Mouse (Mus musculus) lung, adult 2 months (tissue): ENCODE measurements around the gene Eapp. TPM values are rescaled to one million over a fixed set of nuclear protein-coding genes. Genes with fewer than 3 reads are reported as not detected.
"Not testable (repeated sequence)": the region's sequence is repeated elsewhere in the genome, so short reads cannot be mapped to it uniquely, and the experiment has no call there.

Experiments
- DNase-seq: peaks from one replicate; pipeline ENCODE4 v3.0.0; 2022
- H3K4me1 ChIP-seq: fragments of 200-500 bp; 2 replicates; pipeline ENCODE4 v1.6.1; 2011; ENCODE audit warnings: low read length; ENCODE audit not compliant: control insufficient read depth, insufficient read depth
- H3K4me3 ChIP-seq: fragments of 200-500 bp; replicated peaks from 2 replicates; pipeline ENCODE3; 2011; ENCODE audit warnings: low read depth, mild to moderate bottlenecking, control low read depth, low read length; ENCODE audit errors: extremely low read depth
- CTCF ChIP-seq: fragments of 200-500 bp; IDR thresholded peaks from 2 replicates; pipeline ENCODE4 v1.5.1; 2011; ENCODE audit warnings: mild to moderate bottlenecking, low read length, control low read depth; ENCODE audit not compliant: insufficient read depth
- POLR2A ChIP-seq: fragments of 200-500 bp; IDR thresholded peaks from 2 replicates; pipeline ENCODE4 v1.6.1; 2011; ENCODE audit warnings: low read depth, mild to moderate bottlenecking, control low read depth, low read length, borderline replicate concordance; ENCODE audit errors: extremely low read depth
- WGBS: fragments of 180-500 bp; shearing (Covaris S2); methylation state at CpG from one replicate; pipeline ENCODE4 v1.1.7; 2018; 5-methylcytosine and 5-hydroxymethylcytosine counted together
- polyA plus RNA-seq: library from polyadenylated mRNA; depleted of rRNA; stranded (reverse); fragments of >200 nt; gene quantifications from 2 replicates; pipeline ENCODE4 v1.2.3, GENCODE M21; 2012; rRNA removed

Gene Eapp
- polyA plus RNA-seq: 9.5 and 10.2 TPM in 2 replicates

DNA sequence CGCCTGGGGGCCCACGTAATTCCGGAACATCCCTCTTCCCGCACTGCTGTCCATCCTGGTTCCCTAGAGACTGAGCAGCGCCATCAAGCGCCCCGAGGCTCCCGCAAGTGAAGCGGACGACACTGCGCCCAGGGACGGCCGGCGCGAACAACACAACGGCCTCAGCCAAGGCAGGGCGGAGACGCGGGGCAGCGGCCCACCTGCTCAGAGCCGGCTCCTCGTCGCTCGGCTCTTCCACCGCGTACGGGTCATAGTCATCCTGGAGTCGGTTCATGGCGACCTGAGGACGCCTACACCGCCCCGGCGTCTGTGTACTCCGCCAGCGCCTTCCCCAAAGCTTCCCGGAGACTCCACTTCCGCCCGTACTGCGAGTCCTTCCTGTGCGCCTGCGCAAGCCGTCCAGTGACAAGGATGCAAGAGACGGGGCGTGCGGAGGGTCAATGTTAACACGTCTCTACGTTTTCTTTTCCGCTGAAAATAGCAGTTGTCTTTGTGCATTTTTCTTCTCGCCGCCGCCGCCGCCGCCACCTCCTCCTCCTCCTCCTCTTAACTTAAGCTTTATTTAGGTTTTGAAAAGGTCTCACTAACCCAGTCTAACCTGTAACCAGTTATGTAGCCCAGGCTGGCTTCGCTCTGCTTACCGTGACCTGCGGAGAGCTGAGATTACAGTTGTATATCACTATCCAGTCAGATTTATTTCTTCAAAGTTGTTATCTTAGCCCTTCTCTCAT, at the start of gene Eapp:
Gene Eapp (minus strand): TSS at position 387 of the 731 bp plus-strand sequence.
- under 1% methylated on average over 57 of the region's 57 CpGs for WGBS
- peak; percentile 95 for DNase-seq
- TF ChIP-seq POLR2A: peak; percentile 93
- TF ChIP-seq CTCF: no peak
- Histone ChIP-seq H3K4me1 (no peaks in the 10 kb centered on the region), H3K4me3 (peak within 1 kb of the TSS; percentile 97)

DNA sequence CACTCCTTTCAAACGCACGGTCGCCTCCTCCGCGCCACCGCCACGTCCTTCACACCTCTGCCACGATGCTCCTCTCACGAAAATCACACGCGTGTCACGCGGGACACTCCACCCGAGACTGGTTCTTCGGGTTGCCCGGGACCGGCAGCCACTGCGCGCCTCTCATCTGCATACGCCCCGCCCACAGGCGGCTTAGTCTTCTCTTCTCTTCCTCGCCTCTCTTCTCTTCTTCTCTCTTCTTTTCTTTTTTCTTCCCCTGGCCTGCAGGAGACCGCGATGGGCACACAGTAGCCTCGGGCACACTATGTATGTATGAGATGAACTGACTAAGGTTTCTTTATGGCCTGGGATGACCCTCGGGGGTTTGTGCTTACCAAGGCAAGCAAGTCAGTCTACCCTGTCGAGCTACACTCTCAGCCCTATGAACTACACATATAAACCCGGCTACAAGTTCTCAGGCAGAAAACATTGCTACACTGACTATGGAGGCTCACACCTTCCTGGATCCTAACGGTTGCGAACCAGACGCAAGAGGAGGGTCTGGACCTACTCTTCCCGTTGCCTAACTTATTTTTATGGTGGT, 43.1 kb upstream of the Eapp start:
- not testable (repeated sequence) for H3K4me3 ChIP-seq, H3K4me1 ChIP-seq
- DNase-seq: peak; percentile 23
- 0% methylated on average over 13 of the region's 33 CpGs for WGBS

DNA sequence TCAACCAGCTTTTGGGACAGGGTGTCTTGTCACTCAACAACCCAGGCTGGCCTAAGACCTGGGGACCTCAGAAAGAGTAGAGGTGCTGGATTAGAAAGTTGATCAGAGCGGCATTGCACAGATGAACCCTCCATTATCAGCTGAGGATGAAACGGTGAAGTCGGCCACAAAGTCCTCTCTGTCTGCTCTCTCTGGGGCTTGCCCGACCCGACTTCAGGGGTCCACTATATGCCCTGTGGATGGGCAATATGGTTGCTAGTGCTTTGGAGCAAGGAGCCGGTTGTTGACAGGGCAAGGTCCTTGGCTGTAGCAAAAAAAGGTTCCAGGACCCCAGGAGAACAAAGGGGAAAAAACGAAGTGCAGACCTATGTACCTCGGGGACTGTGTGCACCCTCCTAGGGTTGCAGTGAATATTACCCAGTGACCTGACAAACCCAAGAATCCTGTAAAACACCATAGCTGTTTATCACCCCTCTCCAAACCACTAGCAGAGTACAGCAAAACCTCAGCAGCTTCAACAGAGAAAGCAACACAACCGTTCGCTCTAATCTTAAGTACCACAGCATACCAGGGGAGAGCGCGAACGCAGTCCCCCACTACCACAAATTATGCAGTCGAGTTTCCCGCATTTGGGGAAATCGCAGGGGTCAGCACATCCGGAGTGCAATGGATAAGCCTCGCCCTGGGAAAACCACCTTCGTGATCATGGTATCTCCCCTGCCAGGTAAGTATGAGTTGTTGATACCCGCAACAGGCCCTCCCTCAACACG, 42.4 kb upstream of the Eapp start:
- WGBS: no CpG with 5 or more reads among the region's 21 CpGs
- DNase-seq, H3K4me3 ChIP-seq: not testable (repeated sequence)

DNA sequence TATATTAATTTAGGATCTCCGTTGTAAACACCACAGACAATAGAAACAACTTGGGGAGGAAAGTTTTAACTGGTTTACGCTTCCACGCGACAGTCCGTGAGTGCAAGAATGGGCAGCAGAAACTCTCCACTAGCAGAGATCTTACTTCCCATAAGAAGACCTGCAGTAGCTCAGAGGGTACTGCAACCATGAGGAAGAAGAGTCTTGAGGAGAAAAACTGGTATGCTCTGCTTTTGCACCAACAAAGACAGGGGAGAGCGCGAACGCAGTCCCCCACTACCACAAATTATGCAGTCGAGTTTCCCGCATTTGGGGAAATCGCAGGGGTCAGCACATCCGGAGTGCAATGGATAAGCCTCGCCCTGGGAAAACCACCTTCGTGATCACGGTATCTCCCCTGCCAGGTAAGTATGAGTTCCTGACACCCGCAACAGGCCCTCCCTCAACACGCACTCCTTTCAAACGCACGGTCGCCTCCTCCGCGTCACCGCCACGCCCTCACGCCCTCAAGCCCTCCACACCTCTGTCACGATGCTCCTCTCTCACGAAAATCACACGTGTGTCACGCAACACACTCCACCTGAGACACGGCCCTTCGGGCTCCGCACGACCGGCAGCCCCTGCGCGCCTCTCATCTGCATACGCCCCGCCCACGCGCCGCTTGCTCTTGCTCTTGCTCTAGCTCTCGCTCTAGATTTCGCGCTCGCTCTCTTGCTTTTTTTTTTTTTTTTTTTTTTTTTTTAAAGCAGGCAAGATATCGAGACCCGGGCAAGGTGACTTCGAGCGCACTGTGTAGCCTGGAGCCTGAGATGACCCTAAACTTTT, 38.8 kb upstream of the Eapp start:
- WGBS: 0% methylated on average over 8 of the region's 49 CpGs
- TF ChIP-seq POLR2A: peak; percentile 48; the same call in 1 of the 2 replicates
- not testable (repeated sequence) for DNase-seq, H3K4me1 ChIP-seq, H3K4me3 ChIP-seq

More for the DNA sequence above, 42.4 kb upstream of the Eapp start:
- H3K4me1 ChIP-seq: not testable (repeated sequence)

DNA sequence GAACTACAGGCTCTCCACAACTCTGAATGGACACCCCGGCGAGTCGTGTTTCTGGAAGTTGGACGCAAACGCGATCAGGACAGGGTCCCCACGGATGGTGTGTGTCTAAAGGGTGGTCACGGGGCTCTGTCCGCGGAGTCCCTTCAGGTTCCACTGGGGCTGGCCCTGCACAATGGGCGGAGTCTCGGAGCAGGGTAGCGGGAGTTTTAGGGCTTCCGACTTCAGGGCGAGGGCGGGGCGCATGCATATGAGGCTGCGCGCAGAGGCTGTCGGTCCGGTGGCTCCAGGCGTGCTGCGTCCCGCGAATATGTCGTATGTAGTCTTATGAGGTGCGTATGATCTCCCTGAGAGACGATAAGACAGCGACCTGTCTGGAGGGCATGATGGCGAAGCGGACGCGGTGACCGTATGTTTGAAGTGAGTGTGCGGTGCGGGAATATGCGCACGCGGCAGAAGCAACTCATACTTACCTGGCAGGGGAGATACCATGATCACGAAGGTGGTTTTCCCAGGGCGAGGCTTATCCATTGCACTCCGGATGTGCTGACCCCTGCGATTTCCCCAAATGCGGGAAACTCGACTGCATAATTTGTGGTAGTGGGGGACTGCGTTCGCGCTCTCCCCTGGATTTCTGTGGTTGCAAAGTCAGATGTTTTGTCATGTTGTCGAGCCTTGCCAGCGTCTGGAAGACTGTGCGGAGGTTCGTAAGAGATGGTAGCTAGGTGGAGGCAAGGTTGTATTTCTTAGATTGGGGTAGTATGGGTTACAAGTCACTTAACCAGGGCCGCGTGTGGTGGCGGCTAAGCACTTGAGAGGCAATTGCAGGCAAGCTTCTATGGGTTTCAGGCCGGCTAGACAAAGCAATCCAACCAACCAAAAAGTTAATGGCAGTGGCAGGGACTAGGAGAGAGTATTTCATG, 33.7 kb upstream of the Eapp start:
- WGBS: no CpG with 5 or more reads among the region's 56 CpGs
- DNase-seq, H3K4me3 ChIP-seq, H3K4me1 ChIP-seq: not testable (repeated sequence)

DNA sequence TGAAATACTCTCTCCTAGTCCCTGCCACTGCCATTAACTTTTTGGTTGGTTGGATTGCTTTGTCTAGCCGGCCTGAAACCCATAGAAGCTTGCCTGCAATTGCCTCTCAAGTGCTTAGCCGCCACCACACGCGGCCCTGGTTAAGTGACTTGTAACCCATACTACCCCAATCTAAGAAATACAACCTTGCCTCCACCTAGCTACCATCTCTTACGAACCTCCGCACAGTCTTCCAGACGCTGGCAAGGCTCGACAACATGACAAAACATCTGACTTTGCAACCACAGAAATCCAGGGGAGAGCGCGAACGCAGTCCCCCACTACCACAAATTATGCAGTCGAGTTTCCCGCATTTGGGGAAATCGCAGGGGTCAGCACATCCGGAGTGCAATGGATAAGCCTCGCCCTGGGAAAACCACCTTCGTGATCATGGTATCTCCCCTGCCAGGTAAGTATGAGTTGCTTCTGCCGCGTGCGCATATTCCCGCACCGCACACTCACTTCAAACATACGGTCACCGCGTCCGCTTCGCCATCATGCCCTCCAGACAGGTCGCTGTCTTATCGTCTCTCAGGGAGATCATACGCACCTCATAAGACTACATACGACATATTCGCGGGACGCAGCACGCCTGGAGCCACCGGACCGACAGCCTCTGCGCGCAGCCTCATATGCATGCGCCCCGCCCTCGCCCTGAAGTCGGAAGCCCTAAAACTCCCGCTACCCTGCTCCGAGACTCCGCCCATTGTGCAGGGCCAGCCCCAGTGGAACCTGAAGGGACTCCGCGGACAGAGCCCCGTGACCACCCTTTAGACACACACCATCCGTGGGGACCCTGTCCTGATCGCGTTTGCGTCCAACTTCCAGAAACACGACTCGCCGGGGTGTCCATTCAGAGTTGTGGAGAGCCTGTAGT, 23.4 kb upstream of the Eapp start:
- DNase-seq, H3K4me3 ChIP-seq, H3K4me1 ChIP-seq: not testable (repeated sequence)
- no CpG with 5 or more reads among the region's 56 CpGs for WGBS

DNA sequence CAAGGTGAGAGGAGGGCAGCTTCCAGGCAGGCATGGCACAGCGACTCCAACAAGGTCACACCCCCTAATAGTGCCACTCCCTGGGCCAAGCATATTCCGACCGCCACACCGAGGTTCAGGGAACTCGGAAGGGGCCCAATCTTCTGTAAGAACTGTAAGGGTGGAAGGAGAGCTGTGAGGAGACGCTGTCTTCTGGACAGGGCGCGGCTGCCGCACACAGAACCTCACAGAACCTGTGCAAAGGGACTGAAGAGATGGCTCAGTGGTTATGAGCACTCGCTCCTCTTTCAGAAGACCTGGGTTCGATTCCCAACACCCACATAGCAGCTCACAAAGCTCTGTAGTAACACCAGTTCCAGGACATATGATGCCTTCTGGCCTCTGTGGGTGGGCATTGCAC, 21.8 kb upstream of the Eapp start:
- H3K4me3 ChIP-seq, H3K4me1 ChIP-seq, DNase-seq: not testable (repeated sequence)
- 71% methylated on average over 7 of the region's 11 CpGs for WGBS

DNA sequence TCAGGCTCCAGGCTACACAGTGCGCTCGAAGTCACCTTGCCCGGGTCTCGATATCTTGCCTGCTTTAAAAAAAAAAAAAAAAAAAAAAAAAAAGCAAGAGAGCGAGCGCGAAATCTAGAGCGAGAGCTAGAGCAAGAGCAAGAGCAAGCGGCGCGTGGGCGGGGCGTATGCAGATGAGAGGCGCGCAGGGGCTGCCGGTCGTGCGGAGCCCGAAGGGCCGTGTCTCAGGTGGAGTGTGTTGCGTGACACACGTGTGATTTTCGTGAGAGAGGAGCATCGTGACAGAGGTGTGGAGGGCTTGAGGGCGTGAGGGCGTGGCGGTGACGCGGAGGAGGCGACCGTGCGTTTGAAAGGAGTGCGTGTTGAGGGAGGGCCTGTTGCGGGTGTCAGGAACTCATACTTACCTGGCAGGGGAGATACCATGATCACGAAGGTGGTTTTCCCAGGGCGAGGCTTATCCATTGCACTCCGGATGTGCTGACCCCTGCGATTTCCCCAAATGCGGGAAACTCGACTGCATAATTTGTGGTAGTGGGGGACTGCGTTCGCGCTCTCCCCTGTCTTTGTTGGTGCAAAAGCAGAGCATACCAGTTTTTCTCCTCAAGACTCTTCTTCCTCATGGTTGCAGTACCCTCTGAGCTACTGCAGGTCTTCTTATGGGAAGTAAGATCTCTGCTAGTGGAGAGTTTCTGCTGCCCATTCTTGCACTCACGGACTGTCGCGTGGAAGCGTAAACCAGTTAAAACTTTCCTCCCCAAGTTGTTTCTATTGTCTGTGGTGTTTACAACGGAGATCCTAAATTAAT, 18.3 kb upstream of the Eapp start:
- peak; percentile 44 for DNase-seq
- 0% methylated on average over 7 of the region's 48 CpGs for WGBS
- not testable (repeated sequence) for H3K4me3 ChIP-seq, H3K4me1 ChIP-seq

DNA sequence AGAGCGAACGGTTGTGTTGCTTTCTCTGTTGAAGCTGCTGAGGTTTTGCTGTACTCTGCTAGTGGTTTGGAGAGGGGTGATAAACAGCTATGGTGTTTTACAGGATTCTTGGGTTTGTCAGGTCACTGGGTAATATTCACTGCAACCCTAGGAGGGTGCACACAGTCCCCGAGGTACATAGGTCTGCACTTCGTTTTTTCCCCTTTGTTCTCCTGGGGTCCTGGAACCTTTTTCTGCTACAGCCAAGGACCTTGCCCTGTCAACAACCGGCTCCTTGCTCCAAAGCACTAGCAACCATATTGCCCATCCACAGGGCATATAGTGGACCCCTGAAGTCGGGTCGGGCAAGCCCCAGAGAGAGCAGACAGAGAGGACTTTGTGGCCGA, 14.8 kb upstream of the Eapp start:
- H3K4me1 ChIP-seq, DNase-seq, H3K4me3 ChIP-seq: not testable (repeated sequence)
- 0% methylated on average over 3 of the region's 8 CpGs for WGBS

DNA sequence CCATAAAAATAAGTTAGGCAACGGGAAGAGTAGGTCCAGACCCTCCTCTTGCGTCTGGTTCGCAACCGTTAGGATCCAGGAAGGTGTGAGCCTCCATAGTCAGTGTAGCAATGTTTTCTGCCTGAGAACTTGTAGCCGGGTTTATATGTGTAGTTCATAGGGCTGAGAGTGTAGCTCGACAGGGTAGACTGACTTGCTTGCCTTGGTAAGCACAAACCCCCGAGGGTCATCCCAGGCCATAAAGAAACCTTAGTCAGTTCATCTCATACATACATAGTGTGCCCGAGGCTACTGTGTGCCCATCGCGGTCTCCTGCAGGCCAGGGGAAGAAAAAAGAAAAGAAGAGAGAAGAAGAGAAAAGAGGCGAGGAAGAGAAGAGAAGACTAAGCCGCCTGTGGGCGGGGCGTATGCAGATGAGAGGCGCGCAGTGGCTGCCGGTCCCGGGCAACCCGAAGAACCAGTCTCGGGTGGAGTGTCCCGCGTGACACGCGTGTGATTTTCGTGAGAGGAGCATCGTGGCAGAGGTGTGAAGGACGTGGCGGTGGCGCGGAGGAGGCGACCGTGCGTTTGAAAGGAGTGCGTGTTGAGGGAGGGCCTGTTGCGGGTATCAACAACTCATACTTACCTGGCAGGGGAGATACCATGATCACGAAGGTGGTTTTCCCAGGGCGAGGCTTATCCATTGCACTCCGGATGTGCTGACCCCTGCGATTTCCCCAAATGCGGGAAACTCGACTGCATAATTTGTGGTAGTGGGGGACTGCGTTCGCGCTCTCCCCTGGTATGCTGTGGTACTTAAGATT, 14.2 kb upstream of the Eapp start:
- not testable (repeated sequence) for DNase-seq, H3K4me3 ChIP-seq, H3K4me1 ChIP-seq
- under 1% methylated on average over 13 of the region's 44 CpGs for WGBS
